Mouse (Mus musculus) lung, postnatal 4 days (tissue): ENCODE data around the gene Dhrs13.
A peak's percentile ranks its signal among the peaks of the same experiment; 100 is the strongest.

Experiments
- DNase-seq, 2 experiments: peaks; one replicate each; pipeline ENCODE4 v3.0.0; 2021

The Dhrs13 gene

GRCm38 (mm10) chr11:78031947-78032808 is at the start of gene Dhrs13:
Gene Dhrs13 (plus strand): TSS chr11:78032280.
- DNase-seq, result peak; percentile 96

GRCm38 (mm10) chr11:77982441-77982905 is 49.6 kb upstream of the Dhrs13 start, which contains the start of gene Phf12:
Gene Phf12 (plus strand): TSS chr11:77982754.
- DNase-seq, result peak; percentile 100

GRCm38 (mm10) chr11:77983191-77983936 is 48.7 kb upstream of the Dhrs13 start:
- peak; percentile 75 to 80 for DNase-seq

- peak; percentile 79 to 80 for DNase-seq
These were observed 47.9 kb upstream of the Dhrs13 start for GRCm38 (mm10) chr11:77983937-77984835.

- peak; percentile 57 to 61 for DNase-seq
These were observed 47.2 kb upstream of the Dhrs13 start for GRCm38 (mm10) chr11:77984836-77985231.

GRCm38 (mm10) chr11:77985541-77986065 is 46.5 kb upstream of the Dhrs13 start:
- DNase-seq, result no peak

GRCm38 (mm10) chr11:77989071-77989690 is 42.9 kb upstream of the Dhrs13 start:
- no peak for DNase-seq

- no peak for DNase-seq
These were observed 36.5 kb upstream of the Dhrs13 start for GRCm38 (mm10) chr11:77995556-77995955.

GRCm38 (mm10) chr11:78006446-78006845 is 25.6 kb upstream of the Dhrs13 start:
- DNase-seq, result no peak

GRCm38 (mm10) chr11:78019676-78020075 is 12.4 kb upstream of the Dhrs13 start:
- peak; percentile 56 to 75 for DNase-seq

- peak in 1 of 2 experiments; percentile 50 for DNase-seq
These were observed 8.5 kb upstream of the Dhrs13 start for GRCm38 (mm10) chr11:78023607-78024006.

- DNase-seq, result no peak
These were observed 2.8 kb upstream of the Dhrs13 start for GRCm38 (mm10) chr11:78029240-78029639.

- no peak for DNase-seq
These were observed 1.5 kb upstream of the Dhrs13 start for GRCm38 (mm10) chr11:78030600-78030999.

- no peak for DNase-seq
These were observed 691 bp upstream of the Dhrs13 start for GRCm38 (mm10) chr11:78031389-78031788.

GRCm38 (mm10) chr11:78032809-78033195 is 722 bp downstream of the Dhrs13 start:
- no peak for DNase-seq

- DNase-seq, result peak in 1 of 2 experiments; percentile 25
These were observed 2.0 kb downstream of the Dhrs13 start for GRCm38 (mm10) chr11:78033931-78034617.

GRCm38 (mm10) chr11:78036791-78037190 is 4.7 kb downstream of the Dhrs13 start:
- no peak for DNase-seq

- peak; percentile 78 to 79 for DNase-seq
These were observed 6.0 kb downstream of the Dhrs13 start, which contains the start of gene Flot2 for GRCm38 (mm10) chr11:78037831-78038752. Gene Flot2 (plus strand): TSS chr11:78037931.

GRCm38 (mm10) chr11:78040878-78041277 is 8.8 kb downstream of the Dhrs13 start:
- no peak for DNase-seq
